Mouse (Mus musculus) heart, embryonic 11.5 days (tissue): ENCODE measurements around the gene Ninj1. TPM values are rescaled to one million over a fixed set of nuclear protein-coding genes. Genes with fewer than 3 reads are reported as not detected.
A peak's percentile ranks its signal among the peaks of the same experiment; 100 is the strongest.

ENCODE experiments used
- ATAC-seq: fragments of 200-750 bp; cut with Nextera tagmentation; replicated peaks from 2 replicates; pipeline ENCODE4 v1.8.0; 2017; ENCODE audit warnings: moderate library complexity; ENCODE audit not compliant: insufficient number of reproducible peaks, low FRiP score, low TSS enrichment
- H3K27ac ChIP-seq: fragments of 300-500 bp; sonication (generic); 2 replicates; pipeline ENCODE4 v1.5.1; 2014; ENCODE audit warnings: mild to moderate bottlenecking, low read depth, low read length
- H3K27me3 ChIP-seq: fragments of 300-500 bp; sonication (generic); 2 replicates; pipeline ENCODE4 v1.6.1; 2014; ENCODE audit warnings: mild to moderate bottlenecking, low read length, mixed read lengths; ENCODE audit not compliant: control insufficient read depth, insufficient read depth
- H3K36me3 ChIP-seq: fragments of 300-500 bp; sonication (generic); 2 replicates; pipeline ENCODE4 v1.6.1; 2014; ENCODE audit warnings: mild to moderate bottlenecking, low read length, moderate library complexity, mixed read lengths; ENCODE audit not compliant: control insufficient read depth, insufficient read depth
- H3K4me1 ChIP-seq: fragments of 300-500 bp; sonication (generic); 2 replicates; pipeline ENCODE4 v1.6.1; 2014; ENCODE audit warnings: low read length; ENCODE audit not compliant: control insufficient read depth, insufficient read depth
- H3K4me2 ChIP-seq: fragments of 300-500 bp; sonication (generic); 2 replicates; pipeline ENCODE4 v1.6.1; 2014; ENCODE audit warnings: mild to moderate bottlenecking, moderate library complexity
- H3K4me3 ChIP-seq: fragments of 300-500 bp; sonication (generic); 2 replicates; pipeline ENCODE4 v1.5.1; 2014; ENCODE audit warnings: low read depth, low read length
- H3K9ac ChIP-seq: fragments of 300-500 bp; sonication (generic); 2 replicates; pipeline ENCODE4 v1.6.1; 2014; ENCODE audit warnings: mild to moderate bottlenecking, low read depth, low read length, moderate library complexity
- H3K9me3 ChIP-seq: fragments of 300-500 bp; sonication (generic); replicated peaks from 2 replicates; pipeline ENCODE4 v1.6.1; 2016; ENCODE audit warnings: low read length; ENCODE audit not compliant: control insufficient read depth
- WGBS: fragments of 180-500 bp; shearing (Covaris S2); extraction: QIAGEN DNeasy Blood & Tissue Kit; methylation state at CpG from one replicate; pipeline ENCODE4 v1.1.7; 2014; ENCODE audit not compliant: insufficient replicate concordance; 5-methylcytosine and 5-hydroxymethylcytosine counted together
- polyA plus RNA-seq: library from polyadenylated mRNA; unstranded; fragments of >200 nt; fragmentation: Nextera tagmentation; extraction: Ambion mirVana; gene quantifications from 2 replicates; pipeline ENCODE4 v1.2.1, GENCODE M21; 2014

Gene Ninj1
- polyA plus RNA-seq, 1 experiment from 2014 or later: 60.6 TPM

GRCm38 (mm10) chr13:49178839-49179585 lies 8.3 kb upstream of the Ninj1 start:
- H3K9me3 ChIP-seq: no peaks in the 10 kb centered on the region
- H3K4me1 ChIP-seq: peaks cover 23% of the 10 kb centered on the region
- H3K4me3 ChIP-seq: no peak overlapping the region
- H3K4me2 ChIP-seq: peak overlapping the region; percentile 4; the same call in 1 of the 2 replicates
- 65% methylated on average over 19 of the region's 19 CpGs for WGBS
- no peak overlapping the region for H3K9ac ChIP-seq
- no peak for ATAC-seq
- H3K27me3 ChIP-seq: no peaks in the 10 kb centered on the region
- peak overlapping the region; percentile 59; the same call in 1 of the 2 replicates for H3K27ac ChIP-seq
- H3K36me3 ChIP-seq: no peaks in the 10 kb centered on the region

- Histone ChIP-seq H3K4me3 (no peak overlapping the region), H3K27me3 (no peaks in the 10 kb centered on the region), H3K4me1 (peaks cover 23% of the 10 kb centered on the region), H3K9me3 (no peaks in the 10 kb centered on the region), H3K4me2 (no peak overlapping the region), H3K9ac (no peak overlapping the region), H3K36me3 (no peaks in the 10 kb centered on the region), H3K27ac (no peak overlapping the region)
- no peak for ATAC-seq
- 83% methylated on average over 5 of the region's 5 CpGs for WGBS
These were observed 7.0 kb upstream of the Ninj1 start for GRCm38 (mm10) chr13:49180274-49180673.

- no peaks in the 10 kb centered on the region for H3K9me3 ChIP-seq
- no peak overlapping the region for H3K9ac ChIP-seq
- H3K27ac ChIP-seq: no peak overlapping the region
- no peak overlapping the region for H3K4me3 ChIP-seq
- 55% methylated on average over 1 of the region's 1 CpGs for WGBS
- no peak for ATAC-seq
- no peaks in the 10 kb centered on the region for H3K27me3 ChIP-seq
- no peak overlapping the region for H3K4me2 ChIP-seq
- H3K4me1 ChIP-seq: peaks cover 23% of the 10 kb centered on the region
- no peaks in the 10 kb centered on the region for H3K36me3 ChIP-seq
These were observed 6.6 kb upstream of the Ninj1 start for GRCm38 (mm10) chr13:49180691-49181090.

GRCm38 (mm10) chr13:49181411-49181984 lies 5.8 kb upstream of the Ninj1 start:
- Histone ChIP-seq H3K4me2 (no peak overlapping the region), H3K36me3 (no peaks in the 10 kb centered on the region), H3K27ac (no peak overlapping the region), H3K9ac (no peak overlapping the region), H3K4me3 (no peak overlapping the region), H3K27me3 (no peaks in the 10 kb centered on the region), H3K4me1 (peaks cover 24% of the 10 kb centered on the region), H3K9me3 (no peaks in the 10 kb centered on the region)
- WGBS: 89% methylated on average over 3 of the region's 3 CpGs
- no peak for ATAC-seq

GRCm38 (mm10) chr13:49183161-49183560 lies 4.1 kb upstream of the Ninj1 start:
- Histone ChIP-seq H3K4me2 (no peak overlapping the region), H3K36me3 (no peaks in the 10 kb centered on the region), H3K4me1 (peaks cover 33% of the 10 kb centered on the region), H3K27ac (no peak overlapping the region), H3K9me3 (no peaks in the 10 kb centered on the region), H3K27me3 (no peaks in the 10 kb centered on the region), H3K4me3 (no peak overlapping the region), H3K9ac (peak overlapping the region; percentile 40; the same call in 1 of the 2 replicates)
- WGBS: 38% methylated on average over 5 of the region's 5 CpGs
- no peak for ATAC-seq

GRCm38 (mm10) chr13:49183646-49184045 lies 3.6 kb upstream of the Ninj1 start:
- Histone ChIP-seq H3K4me2 (no peak overlapping the region), H3K36me3 (no peaks in the 10 kb centered on the region), H3K9me3 (no peaks in the 10 kb centered on the region), H3K27me3 (no peaks in the 10 kb centered on the region), H3K4me1 (peaks cover 36% of the 10 kb centered on the region), H3K9ac (peak overlapping the region; percentile 22; the same call in 1 of the 2 replicates), H3K27ac (no peak overlapping the region), H3K4me3 (no peak overlapping the region)
- no peak for ATAC-seq
- WGBS: 46% methylated on average over 5 of the region's 5 CpGs

GRCm38 (mm10) chr13:49186798-49187287 lies 442 bp upstream of the Ninj1 start:
- Histone ChIP-seq H3K27ac (peak overlapping the region; percentile 64; the same call in 1 of the 2 replicates), H3K9ac (peak overlapping the region; percentile 74), H3K27me3 (no peaks in the 10 kb centered on the region), H3K4me3 (peak overlapping the region; percentile 69), H3K36me3 (no peaks in the 10 kb centered on the region), H3K4me1 (peaks cover 55% of the 10 kb centered on the region), H3K4me2 (peak overlapping the region; percentile 100), H3K9me3 (no peaks in the 10 kb centered on the region)
- 16% methylated on average over 11 of the region's 11 CpGs for WGBS
- no peak for ATAC-seq

- peak overlapping the region; percentile 69 for H3K4me3 ChIP-seq
- H3K36me3 ChIP-seq: no peaks in the 10 kb centered on the region
- H3K9me3 ChIP-seq: no peaks in the 10 kb centered on the region
- peak overlapping the region; percentile 74 for H3K9ac ChIP-seq
- H3K4me2 ChIP-seq: peak overlapping the region; percentile 100
- peaks cover 57% of the 10 kb centered on the region for H3K4me1 ChIP-seq
- 0 out of 2 replicates have a peak overlapping the region, but pooled peaks have one; percentile 5 for H3K27ac ChIP-seq
- no peak for ATAC-seq
- H3K27me3 ChIP-seq: no peaks in the 10 kb centered on the region
- WGBS: 20% methylated on average over 15 of the region's 15 CpGs
These were observed 1.1 kb downstream of the Ninj1 start for GRCm38 (mm10) chr13:49188219-49188965.
